Mouse (Mus musculus) stomach, postnatal 0 days (tissue): ENCODE measurements at regions not wholly inside any gene's neighbourhood (a gene's known extent, or its start where the extent isn't known, plus 50 kb on each side); places are given as distances from the start of the nearest gene placed in this dataset.

Experiments used
- CTCF ChIP-seq: IDR thresholded peaks from 2 replicates; pipeline ENCODE4 v1.5.1; 2016; ENCODE audit warnings: antibody characterized with exemption, low read depth, mild to moderate bottlenecking, moderate library complexity
- EP300 ChIP-seq: optimal IDR thresholded peaks from 2 replicates; pipeline ENCODE3; 2016; ENCODE audit warnings: antibody characterized with exemption

- TF ChIP-seq EP300 (no peak), CTCF (no peak)
Measured at GRCm38 (mm10) chr10:54244995-54245394, 168.6 kb upstream of the Man1a start.
